Mouse (Mus musculus): Measurements from ENCODE around the gene Cdk5. TPM values are rescaled to one million over a fixed set of nuclear protein-coding genes. Genes with fewer than 3 reads are reported as not detected.

Cdk5 gene
- polyA plus RNA-seq, 1 experiment from 2014 or later: 58.1 TPM

DNA sequence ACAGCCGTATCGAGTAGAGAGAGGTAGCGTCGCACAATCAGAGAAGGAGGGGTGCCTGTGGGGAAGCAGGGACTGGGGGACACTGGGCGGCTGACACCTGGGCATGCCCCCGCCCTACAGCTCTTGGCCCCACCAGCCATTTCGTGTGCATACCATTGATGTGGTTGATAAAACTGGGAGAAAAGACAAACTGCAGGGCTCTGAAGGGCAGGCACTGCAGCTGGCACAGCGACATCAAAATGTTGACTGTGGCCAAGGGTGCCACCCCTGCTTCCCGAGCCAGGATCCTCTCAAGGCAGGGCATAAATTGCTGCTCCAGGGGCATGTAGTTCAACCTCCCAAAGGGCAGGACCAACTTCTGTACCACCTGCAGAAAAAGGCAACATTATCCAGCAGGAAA is 18.7 kb upstream of the Cdk5 start:
- peaks cover 9% of the 10 kb centered on the region; the same call in 1 of the 2 replicates for H3K36me3 ChIP-seq (ENCODE audit: control insufficient read depth, insufficient read depth, low read length)
- ATAC-seq (ENCODE audit: low FRiP score) (no peak), DNase-seq (ENCODE audit: low spot score, missing footprints) (no peak)
- peaks cover 12% of the 10 kb centered on the region for H3K4me1 ChIP-seq (ENCODE audit: control insufficient read depth, insufficient read depth, low read length)
- no peak overlapping the region for H3K4me3 ChIP-seq (ENCODE audit: low read depth, low read length)
- 92% methylated on average over 9 of the region's 9 CpGs for WGBS
- no peak overlapping the region for H3K9ac ChIP-seq (ENCODE audit: low read length)
- no peaks in the 10 kb centered on the region for H3K27me3 ChIP-seq (ENCODE audit: control insufficient read depth, insufficient read depth, low read length)
- no peak overlapping the region for H3K4me2 ChIP-seq
- H3K27ac ChIP-seq (ENCODE audit: low read depth, low read length): no peak overlapping the region
- H3K9me3 ChIP-seq (ENCODE audit: control insufficient read depth, low read length): no peaks in the 10 kb centered on the region

DNA sequence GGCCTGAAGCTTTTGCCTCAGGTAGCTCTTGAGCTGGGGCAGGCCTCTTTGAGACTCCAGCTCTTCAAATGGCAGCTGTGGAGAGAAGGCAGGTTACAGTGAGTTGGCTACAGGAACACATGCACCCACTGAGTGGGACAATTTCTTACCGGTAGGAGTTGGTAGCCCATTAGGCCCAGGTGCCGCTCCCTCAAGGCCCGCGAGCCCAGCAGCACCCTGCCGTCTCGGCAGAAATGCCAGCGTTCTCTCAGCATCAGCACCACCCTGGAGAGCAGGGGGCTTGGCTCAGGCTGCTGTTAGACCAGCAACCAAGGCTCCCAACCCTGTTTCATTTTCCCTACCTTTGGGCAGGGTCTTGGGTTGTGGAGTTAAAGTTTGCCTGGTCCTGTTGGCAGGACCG is 17.9 kb upstream of the Cdk5 start:
- peaks cover 12% of the 10 kb centered on the region for H3K4me1 ChIP-seq (ENCODE audit: control insufficient read depth, insufficient read depth, low read length)
- no peak overlapping the region for H3K4me2 ChIP-seq
- DNase-seq (ENCODE audit: low spot score, missing footprints): no peak
- H3K27ac ChIP-seq (ENCODE audit: low read depth, low read length): no peak overlapping the region
- H3K4me3 ChIP-seq (ENCODE audit: low read depth, low read length): no peak overlapping the region
- H3K9me3 ChIP-seq (ENCODE audit: control insufficient read depth, low read length): no peaks in the 10 kb centered on the region
- H3K27me3 ChIP-seq (ENCODE audit: control insufficient read depth, insufficient read depth, low read length): no peaks in the 10 kb centered on the region
- no peak overlapping the region for H3K9ac ChIP-seq (ENCODE audit: low read length)
- ATAC-seq (ENCODE audit: low FRiP score): no peak
- H3K36me3 ChIP-seq (ENCODE audit: control insufficient read depth, insufficient read depth, low read length): peaks cover 9% of the 10 kb centered on the region; the same call in 1 of the 2 replicates
- 92% methylated on average over 8 of the region's 8 CpGs for WGBS

DNA sequence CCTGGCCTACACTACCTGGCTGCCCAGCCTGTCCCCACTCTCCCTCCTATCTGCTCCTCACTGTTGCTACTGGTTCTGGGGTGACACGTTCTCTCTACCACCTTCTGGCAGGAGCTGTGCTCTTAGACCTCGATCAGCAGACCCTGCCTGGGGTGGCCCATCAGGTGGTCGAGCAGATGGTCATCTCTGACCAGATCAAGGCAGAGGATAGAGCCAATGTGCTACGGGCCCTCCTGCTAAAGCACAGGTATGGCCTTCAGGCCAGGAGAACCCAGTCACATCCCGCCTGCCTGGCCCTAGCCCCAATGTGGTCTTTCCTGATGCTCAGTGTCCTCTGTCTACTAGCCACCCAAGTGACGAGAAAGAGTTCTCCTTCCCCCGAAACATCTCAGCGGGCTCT is 10.7 kb upstream of the Cdk5 start:
- no peak overlapping the region for H3K9ac ChIP-seq (ENCODE audit: low read length)
- peaks cover 24% of the 10 kb centered on the region for H3K36me3 ChIP-seq (ENCODE audit: control insufficient read depth, insufficient read depth, low read length)
- no peaks in the 10 kb centered on the region for H3K4me1 ChIP-seq (ENCODE audit: control insufficient read depth, insufficient read depth, low read length)
- H3K9me3 ChIP-seq (ENCODE audit: control insufficient read depth, low read length): no peaks in the 10 kb centered on the region
- no peak overlapping the region for H3K4me2 ChIP-seq
- ATAC-seq (ENCODE audit: low FRiP score) (no peak), DNase-seq (ENCODE audit: low spot score, missing footprints) (no peak)
- H3K4me3 ChIP-seq (ENCODE audit: low read depth, low read length): no peak overlapping the region
- 90% methylated on average over 8 of the region's 8 CpGs for WGBS
- H3K27me3 ChIP-seq (ENCODE audit: control insufficient read depth, insufficient read depth, low read length): no peaks in the 10 kb centered on the region
- no peak overlapping the region for H3K27ac ChIP-seq (ENCODE audit: low read depth, low read length)

DNA sequence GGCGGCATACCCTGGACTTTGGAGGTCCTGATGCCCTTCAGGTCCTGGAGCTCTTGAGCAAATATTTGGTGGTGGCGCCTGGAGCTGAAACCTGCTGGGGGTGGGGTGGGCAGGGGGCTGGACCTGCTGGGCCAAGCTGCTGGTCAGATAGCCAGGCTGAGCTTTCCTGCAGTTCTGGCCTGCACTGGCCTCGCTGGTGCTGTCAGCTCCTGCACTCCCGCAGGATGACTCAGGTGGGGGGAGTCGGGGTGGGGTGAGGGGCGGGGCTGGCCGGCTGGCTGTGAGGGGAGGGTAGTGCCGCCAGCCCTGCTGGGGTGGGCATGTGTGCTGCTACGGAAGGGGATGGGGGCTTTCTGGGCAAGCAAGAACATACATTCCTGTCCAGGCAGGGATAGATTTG is 5.3 kb upstream of the Cdk5 start:
- no peak overlapping the region for H3K4me3 ChIP-seq (ENCODE audit: low read depth, low read length)
- no peaks in the 10 kb centered on the region for H3K9me3 ChIP-seq (ENCODE audit: control insufficient read depth, low read length)
- no peaks in the 10 kb centered on the region for H3K27me3 ChIP-seq (ENCODE audit: control insufficient read depth, insufficient read depth, low read length)
- H3K27ac ChIP-seq (ENCODE audit: low read depth, low read length): no peak overlapping the region
- no peak for ATAC-seq (ENCODE audit: low FRiP score)
- DNase-seq (ENCODE audit: low spot score, missing footprints): no peak
- 13% methylated on average over 9 of the region's 9 CpGs for WGBS
- H3K9ac ChIP-seq (ENCODE audit: low read length): no peak overlapping the region
- H3K36me3 ChIP-seq (ENCODE audit: control insufficient read depth, insufficient read depth, low read length): peaks cover 14% of the 10 kb centered on the region
- peak overlapping the region; percentile 23; the same call in 1 of the 2 replicates for H3K4me2 ChIP-seq
- peaks cover 44% of the 10 kb centered on the region for H3K4me1 ChIP-seq (ENCODE audit: control insufficient read depth, insufficient read depth, low read length)

DNA sequence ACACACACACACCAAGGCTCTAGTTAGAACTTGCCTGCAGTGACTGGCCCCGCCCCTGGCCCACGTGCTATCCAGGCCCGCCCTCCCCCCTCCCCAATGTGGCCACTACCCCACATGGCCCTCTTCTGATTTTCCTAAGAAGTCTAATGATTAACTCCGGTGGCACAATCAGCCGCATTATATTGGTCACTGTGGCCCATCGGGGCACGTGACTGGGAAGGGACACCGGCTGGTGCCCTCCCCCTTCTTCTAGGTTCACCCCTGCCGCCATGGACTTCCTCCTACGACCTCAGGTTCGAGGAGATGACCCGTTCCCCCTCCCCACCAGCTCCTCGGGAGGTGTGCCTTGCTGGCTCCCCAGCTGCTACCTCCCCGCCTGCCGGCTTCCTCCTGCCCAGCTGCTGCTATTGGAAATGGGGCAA is 4.7 kb upstream of the Cdk5 start:
- Histone ChIP-seq H3K9me3 (ENCODE audit: control insufficient read depth, low read length) (no peaks in the 10 kb centered on the region), H3K36me3 (ENCODE audit: control insufficient read depth, insufficient read depth, low read length) (peaks cover 13% of the 10 kb centered on the region), H3K4me2 (peak overlapping the region; percentile 23), H3K27me3 (ENCODE audit: control insufficient read depth, insufficient read depth, low read length) (no peaks in the 10 kb centered on the region), H3K27ac (ENCODE audit: low read depth, low read length) (no peak overlapping the region), H3K9ac (ENCODE audit: low read length) (no peak overlapping the region), H3K4me3 (ENCODE audit: low read depth, low read length) (no peak overlapping the region), H3K4me1 (ENCODE audit: control insufficient read depth, insufficient read depth, low read length) (peaks cover 44% of the 10 kb centered on the region)
- peak; percentile 87 for DNase-seq (ENCODE audit: low spot score, missing footprints)
- no peak for ATAC-seq (ENCODE audit: low FRiP score)
- 5% methylated on average over 15 of the region's 15 CpGs for WGBS

DNA sequence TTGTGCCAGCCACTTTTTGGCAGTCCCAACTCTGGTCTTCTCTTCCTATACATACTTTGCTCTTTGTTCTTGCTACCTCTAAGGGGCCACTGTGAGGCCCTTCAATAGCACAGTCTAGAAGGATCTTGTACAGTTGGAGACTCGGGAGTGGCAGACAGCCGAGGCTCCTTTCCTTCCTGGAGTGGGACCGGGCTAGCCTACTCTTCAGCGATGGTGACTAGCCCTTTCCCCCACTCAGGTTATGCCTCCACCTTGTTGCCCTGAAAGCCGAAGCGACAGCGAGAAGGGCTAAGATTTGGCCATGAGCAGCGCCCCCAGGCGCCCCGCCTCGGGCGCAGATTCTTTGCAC is 3.9 kb upstream of the Cdk5 start:
- no peak overlapping the region for H3K27ac ChIP-seq (ENCODE audit: low read depth, low read length)
- no peak overlapping the region for H3K4me3 ChIP-seq (ENCODE audit: low read depth, low read length)
- DNase-seq (ENCODE audit: low spot score, missing footprints) (no peak), ATAC-seq (ENCODE audit: low FRiP score) (no peak)
- H3K9ac ChIP-seq (ENCODE audit: low read length): 0 out of 2 replicates have a peak overlapping the region, but pooled peaks have one; percentile 2
- peaks cover 7% of the 10 kb centered on the region for H3K36me3 ChIP-seq (ENCODE audit: control insufficient read depth, insufficient read depth, low read length)
- H3K27me3 ChIP-seq (ENCODE audit: control insufficient read depth, insufficient read depth, low read length): no peaks in the 10 kb centered on the region
- H3K9me3 ChIP-seq (ENCODE audit: control insufficient read depth, low read length): no peaks in the 10 kb centered on the region
- 15% methylated on average over 12 of the region's 12 CpGs for WGBS
- peaks cover 49% of the 10 kb centered on the region for H3K4me1 ChIP-seq (ENCODE audit: control insufficient read depth, insufficient read depth, low read length)
- H3K4me2 ChIP-seq: peak overlapping the region; percentile 23; the same call in 1 of the 2 replicates

DNA sequence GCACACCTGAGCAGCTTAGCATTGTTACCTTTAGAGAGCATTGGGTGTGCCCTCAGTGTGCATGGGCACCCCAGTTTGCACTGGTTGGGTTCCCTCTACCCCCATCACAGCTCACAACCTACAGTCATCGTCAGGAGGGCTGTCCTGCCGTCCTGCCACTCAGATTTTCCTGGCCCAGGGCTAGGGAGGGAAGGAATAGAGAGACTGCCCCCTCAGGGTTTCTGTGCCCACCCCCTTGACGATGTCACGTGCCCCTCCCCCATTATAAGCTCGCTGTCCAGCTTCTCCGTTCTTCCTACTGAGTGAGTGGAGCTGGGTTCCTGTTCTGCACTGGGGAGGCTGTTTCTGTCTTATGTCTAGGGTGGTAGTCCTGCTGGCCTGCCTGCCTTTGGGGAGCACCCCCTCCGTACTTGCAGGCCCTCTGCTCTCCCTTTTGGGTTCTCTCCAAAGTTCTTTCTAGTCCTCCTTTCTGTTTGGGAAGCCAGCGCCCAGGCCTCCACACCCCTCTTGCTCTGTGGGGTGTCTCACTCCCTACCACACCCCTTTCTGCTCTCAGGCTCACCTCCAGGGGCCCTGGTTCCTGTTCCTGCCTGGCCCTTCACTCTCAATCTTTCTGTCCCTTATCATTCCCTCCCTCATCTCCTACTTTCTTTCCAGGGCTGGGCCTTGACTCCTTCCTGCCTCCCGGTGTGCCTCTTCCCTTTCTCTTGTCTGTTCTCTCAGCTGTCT is 3.4 kb upstream of the Cdk5 start:
- WGBS: 7% methylated on average over 9 of the region's 9 CpGs
- Histone ChIP-seq H3K4me3 (ENCODE audit: low read depth, low read length) (peak overlapping the region; percentile 59), H3K27ac (ENCODE audit: low read depth, low read length) (no peak overlapping the region), H3K9ac (ENCODE audit: low read length) (0 out of 2 replicates have a peak overlapping the region, but pooled peaks have one; percentile 2), H3K4me1 (ENCODE audit: control insufficient read depth, insufficient read depth, low read length) (peaks cover 49% of the 10 kb centered on the region), H3K9me3 (ENCODE audit: control insufficient read depth, low read length) (no peaks in the 10 kb centered on the region), H3K36me3 (ENCODE audit: control insufficient read depth, insufficient read depth, low read length) (peaks cover 3% of the 10 kb centered on the region; the same call in 1 of the 2 replicates), H3K4me2 (peak overlapping the region; percentile 79), H3K27me3 (ENCODE audit: control insufficient read depth, insufficient read depth, low read length) (no peaks in the 10 kb centered on the region)
- DNase-seq (ENCODE audit: low spot score, missing footprints) (no peak), ATAC-seq (ENCODE audit: low FRiP score) (no peak)

DNA sequence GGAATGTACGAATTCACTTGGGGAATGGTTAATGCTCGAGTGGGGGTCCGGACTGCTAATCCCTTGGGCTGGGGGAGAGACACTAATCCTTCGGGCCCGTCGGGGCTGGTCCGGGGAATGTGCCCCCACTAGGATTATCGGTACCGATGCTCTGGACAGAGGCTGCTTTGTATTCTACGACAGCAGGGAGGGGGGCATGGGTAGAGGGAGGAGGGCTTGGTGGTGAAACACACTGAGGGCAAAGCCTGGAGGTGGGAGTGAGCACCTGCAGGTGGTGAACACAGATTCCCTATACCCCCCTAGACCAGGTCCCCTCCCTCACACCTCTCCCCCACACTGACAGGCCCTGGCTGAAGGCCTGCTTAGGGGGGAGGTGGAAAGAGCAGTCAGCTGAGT is 2.7 kb upstream of the Cdk5 start:
- Histone ChIP-seq H3K4me2 (peak overlapping the region; percentile 79), H3K9me3 (ENCODE audit: control insufficient read depth, low read length) (no peaks in the 10 kb centered on the region), H3K4me3 (ENCODE audit: low read depth, low read length) (peak overlapping the region; percentile 59), H3K27me3 (ENCODE audit: control insufficient read depth, insufficient read depth, low read length) (no peaks in the 10 kb centered on the region), H3K27ac (ENCODE audit: low read depth, low read length) (peak overlapping the region; percentile 41; the same call in 1 of the 2 replicates), H3K36me3 (ENCODE audit: control insufficient read depth, insufficient read depth, low read length) (no peaks in the 10 kb centered on the region; the same call in 1 of the 2 replicates), H3K9ac (ENCODE audit: low read length) (peak overlapping the region; percentile 70), H3K4me1 (ENCODE audit: control insufficient read depth, insufficient read depth, low read length) (peaks cover 49% of the 10 kb centered on the region)
- ATAC-seq (ENCODE audit: low FRiP score) (peak; percentile 10; the same call in 1 of the 2 replicates), DNase-seq (ENCODE audit: low spot score, missing footprints) (peak; percentile 90)
- 0% methylated on average over 10 of the region's 10 CpGs for WGBS

DNA sequence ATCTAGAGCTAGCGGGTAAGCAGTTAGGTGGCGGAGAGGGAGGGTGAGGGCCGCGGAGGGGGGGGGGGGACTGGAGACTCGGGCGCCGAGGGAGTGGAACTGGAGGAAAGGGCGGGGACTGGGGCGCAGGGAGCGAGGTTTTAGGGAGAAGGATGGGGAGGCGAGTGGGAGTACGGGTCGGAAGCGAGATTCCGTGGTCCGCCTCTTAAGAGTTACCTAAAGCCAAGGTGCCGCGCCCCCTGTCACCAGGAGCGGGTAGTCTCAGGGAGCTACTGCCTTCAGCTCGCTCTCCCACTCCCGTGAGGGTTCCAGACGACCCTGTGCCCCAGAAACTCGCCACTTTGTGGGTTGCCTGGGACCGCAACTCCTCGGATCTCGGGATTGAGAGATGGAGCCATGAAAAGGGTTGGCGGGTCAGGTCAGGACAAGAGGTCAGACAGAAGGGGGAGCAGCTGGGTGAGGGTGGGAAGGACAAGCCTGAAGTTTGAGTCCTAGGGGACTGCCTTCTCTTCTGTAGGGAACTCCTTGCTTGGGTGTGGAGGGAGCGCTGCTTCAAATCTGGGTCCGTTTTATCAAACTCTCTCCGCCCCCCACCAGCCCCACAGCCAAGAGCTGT is 2.2 kb upstream of the Cdk5 start:
- Histone ChIP-seq H3K9ac (ENCODE audit: low read length) (peak overlapping the region; percentile 70), H3K9me3 (ENCODE audit: control insufficient read depth, low read length) (no peaks in the 10 kb centered on the region), H3K27ac (ENCODE audit: low read depth, low read length) (peak overlapping the region; percentile 41; the same call in 1 of the 2 replicates), H3K4me1 (ENCODE audit: control insufficient read depth, insufficient read depth, low read length) (peaks cover 49% of the 10 kb centered on the region), H3K36me3 (ENCODE audit: control insufficient read depth, insufficient read depth, low read length) (no peaks in the 10 kb centered on the region; the same call in 1 of the 2 replicates), H3K4me2 (peak overlapping the region; percentile 79), H3K27me3 (ENCODE audit: control insufficient read depth, insufficient read depth, low read length) (no peaks in the 10 kb centered on the region), H3K4me3 (ENCODE audit: low read depth, low read length) (peak overlapping the region; percentile 59)
- DNase-seq (ENCODE audit: low spot score, missing footprints) (peak; percentile 97), ATAC-seq (ENCODE audit: low FRiP score) (peak; percentile 8; the same call in 1 of the 2 replicates)
- WGBS: under 1% methylated on average over 26 of the region's 30 CpGs

All from midbrain, embryonic 11.5 days (tissue).